ENCODE assay signal across 28 mouse cellular contexts in the genomic region with DNA sequence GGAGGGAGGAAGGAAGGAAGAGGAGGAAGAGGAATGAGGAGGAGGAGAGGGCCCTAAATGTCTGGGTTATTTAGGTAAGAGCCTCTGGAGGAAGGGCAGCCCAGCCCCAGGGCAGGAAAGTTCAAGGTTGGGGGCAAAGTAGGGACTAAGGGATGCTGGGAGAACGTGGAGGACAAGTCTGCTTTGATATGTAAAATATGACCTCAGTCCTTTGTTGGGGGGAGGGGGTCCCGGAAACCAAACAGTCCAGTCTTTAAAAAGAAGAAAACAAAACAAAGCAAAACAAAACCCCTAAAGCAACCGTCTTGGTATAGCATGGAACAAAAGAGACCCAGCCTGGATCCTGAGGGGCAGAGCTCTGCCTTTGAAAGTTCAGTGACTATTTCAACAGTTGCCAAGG. TPM values are rescaled to one million over a fixed set of nuclear protein-coding genes. Genes with fewer than 3 reads are reported as not detected.
DNase-seq lines count a peak whose midpoint lies in the region; ATAC-seq and TF ChIP-seq lines count a peak whose summit lies in the region.
"Had no signal": no experiment of that assay in that cellular context is flagged by ENCODE, and none has a peak within 500 bp of the region (broad histone marks: within the 10 kb centered on the region; RNA-seq: fewer than 3 reads in every experiment).

No protein-coding gene starts in this region.

- intact Hi-C loops in gastrocnemius, adult 2 months (cut with DNase I) = no loop called here

- H3K9ac ChIP-seq in midbrain, postnatal 0 days (replicated peaks; ENCODE audit: low read length, poor library complexity, severe bottlenecking) = no peak overlapping the region
- H3K9ac ChIP-seq in ES-E14 (ENCODE audit: insufficient read depth, low read depth, low read length, poor library complexity, severe bottlenecking) = peak overlapping the region; percentile 62
- H3K9ac ChIP-seq: heart, embryonic 12.5 days; hindbrain, embryonic 15.5 days; liver, embryonic 15.5 days; lung, embryonic 14.5 days; neural tube, embryonic 13.5 days had no signal

- TF ChIP-seq CTCF in gastrocnemius, adult 2 months (IDR thresholded peaks at IDR 0.05) = no peak
- TF ChIP-seq CTCF in midbrain, postnatal 0 days (IDR thresholded peaks at IDR 0.05) = no peak

- H3K4me3 ChIP-seq in gastrocnemius, adult 2 months = no peak overlapping the region
- H3K4me3 ChIP-seq in midbrain, embryonic 10.5 days = no peak overlapping the region
- no peak overlapping the region for H3K4me3 ChIP-seq in midbrain, postnatal 0 days (ENCODE audit: low read depth, low read length)
- 0 out of 4 replicates have a peak overlapping the region, but pooled peaks of 1 of the 2 experiments have one; percentile 31 for H3K4me3 ChIP-seq in ES-E14 (ENCODE audit: insufficient read depth in 1 of 2, low read depth in 1 of 2, low read length in 2 of 2, poor library complexity in 1 of 2, severe bottlenecking in 1 of 2)
- H3K4me3 ChIP-seq in embryonic facial prominence, embryonic 10.5 days = no peak overlapping the region
- H3K4me3 ChIP-seq: heart, adult 2 months; heart, embryonic 12.5 days; hindbrain, embryonic 15.5 days; liver, embryonic 15.5 days; neural tube, embryonic 13.5 days had no signal

- WGBS in midbrain, embryonic 10.5 days = 10% methylated on average over 3 of the region's 3 CpGs
- 10% methylated on average over 3 of the region's 3 CpGs for WGBS in midbrain, postnatal 0 days
- 13% methylated on average over 3 of the region's 3 CpGs for WGBS in embryonic facial prominence, embryonic 10.5 days

- peak overlapping the region; percentile 5; the same call in 1 of the 2 replicates for H3K27ac ChIP-seq in gastrocnemius, adult 2 months
- H3K27ac ChIP-seq in midbrain, embryonic 10.5 days (replicated peaks) = peak overlapping the region; percentile 75
- H3K27ac ChIP-seq in midbrain, postnatal 0 days (ENCODE audit: low read depth, low read length) = no peak overlapping the region
- peak overlapping the region; percentile 96; the same call in 1 of the 2 replicates for H3K27ac ChIP-seq in ES-E14 (ENCODE audit: insufficient read depth, low read depth, low read length, poor library complexity, severe bottlenecking)
- H3K27ac ChIP-seq in embryonic facial prominence, embryonic 10.5 days (replicated peaks) = peak overlapping the region; percentile 44
- H3K27ac ChIP-seq: heart, adult 2 months; hindbrain, embryonic 15.5 days; kidney, postnatal 0 days; liver, embryonic 15.5 days; neural tube, embryonic 13.5 days had no signal

- H3K4me1 ChIP-seq in midbrain, embryonic 10.5 days = peaks cover 43% of the 10 kb centered on the region
- H3K4me1 ChIP-seq in midbrain, postnatal 0 days (ENCODE audit: insufficient read depth, low read length) = no peaks in the 10 kb centered on the region
- peaks cover 12 to 39% of the 10 kb centered on the region in 2 experiments; a peak in 3 of 4 replicates for H3K4me1 ChIP-seq in ES-E14 (ENCODE audit: control insufficient read depth in 2 of 2, insufficient read depth in 2 of 2, low read length in 2 of 2, poor library complexity in 1 of 2)
- peaks cover 35% of the 10 kb centered on the region for H3K4me1 ChIP-seq in embryonic facial prominence, embryonic 10.5 days

- in situ Hi-C loops in ES-E14 (cut with MboI; ENCODE audit: low sequenced_read_pairs in 2 of 2, unreplicated experiment in 2 of 2) = no loop called here

- no peak for ATAC-seq in midbrain, postnatal 0 days (ENCODE audit: low FRiP score)
- ATAC-seq: activated CD4-positive, CD25-positive, alpha-beta regulatory T cell, adult 4 months; CD4-positive, CD25-positive, alpha-beta regulatory T cell, adult 4 months; forebrain, embryonic 14.5 days; Patski had no signal

- H3K27me3 ChIP-seq in midbrain, embryonic 10.5 days (ENCODE audit: low read depth, poor library complexity, severe bottlenecking) = peaks cover 6% of the 10 kb centered on the region
- no peaks in the 10 kb centered on the region for H3K27me3 ChIP-seq in midbrain, postnatal 0 days (ENCODE audit: insufficient read depth, low read length)
- peaks cover 4% of the 10 kb centered on the region; the same call in 1 of the 2 replicates for H3K27me3 ChIP-seq in embryonic facial prominence, embryonic 10.5 days (replicated peaks; ENCODE audit: low read depth, poor library complexity, severe bottlenecking)
- H3K27me3 ChIP-seq: hindbrain, embryonic 15.5 days; neural tube, embryonic 13.5 days; Patski had no signal

- H3K9me3 ChIP-seq in midbrain, embryonic 10.5 days (replicated peaks) = no peaks in the 10 kb centered on the region
- no peaks in the 10 kb centered on the region for H3K9me3 ChIP-seq in midbrain, postnatal 0 days (ENCODE audit: low read length)
- H3K9me3 ChIP-seq in ES-E14 (ENCODE audit: control insufficient read depth, insufficient read depth, low read depth, low read length) = no peaks in the 10 kb centered on the region
- H3K9me3 ChIP-seq in embryonic facial prominence, embryonic 10.5 days = no peaks in the 10 kb centered on the region
- H3K9me3 ChIP-seq: heart, embryonic 12.5 days; hindbrain, embryonic 15.5 days; liver, embryonic 15.5 days; neural tube, embryonic 13.5 days had no signal

- no peak overlapping the region for H3K4me2 ChIP-seq in midbrain, postnatal 0 days (ENCODE audit: low read depth, low read length, poor library complexity, severe bottlenecking)
- H3K4me2 ChIP-seq: heart, embryonic 12.5 days; hindbrain, embryonic 15.5 days; liver, embryonic 15.5 days; lung, embryonic 14.5 days; neural tube, embryonic 13.5 days had no signal

- DNase-seq in gastrocnemius, adult 2 months = no peak
- DNase-seq in gastrocnemius, postnatal 4 days (ENCODE audit: low spot score in 2 of 2) = no peak
- no peak for DNase-seq in midbrain, embryonic 10.5 days (ENCODE audit: low spot score)
- DNase-seq in midbrain, postnatal 0 days (ENCODE audit: low spot score) = no peak
- DNase-seq in ES-E14 (ENCODE audit: low read depth, low spot score) = peak; percentile 88
- DNase-seq in embryonic facial prominence, embryonic 10.5 days (ENCODE audit: low spot score) = no peak
- no peak for DNase-seq in right cerebral cortex, adult 2 months (ENCODE audit: low spot score in 2 of 2)
- DNase-seq: adrenal gland, postnatal 25 days; cerebellum, adult 18-20 months; cerebellum, postnatal 10 days; gastrocnemius, postnatal 25 days; heart, adult 2 months; kidney, adult 8-10 months; kidney, postnatal 4 days; layer of hippocampus, postnatal 36 days; lung, embryonic 14.5 days; lung, postnatal 14 days; right cerebral cortex, postnatal 25 days; thymus, postnatal 25 days had no signal

- H3K36me3 ChIP-seq in midbrain, embryonic 10.5 days = no peaks in the 10 kb centered on the region
- H3K36me3 ChIP-seq in midbrain, postnatal 0 days (ENCODE audit: insufficient read depth, low read length) = no peaks in the 10 kb centered on the region
- no peaks in the 10 kb centered on the region for H3K36me3 ChIP-seq in ES-E14 (ENCODE audit: control insufficient read depth, insufficient read depth, low read length, poor library complexity, severe bottlenecking)
- H3K36me3 ChIP-seq in embryonic facial prominence, embryonic 10.5 days (replicated peaks) = no peaks in the 10 kb centered on the region
- H3K36me3 ChIP-seq: heart, embryonic 12.5 days; hindbrain, embryonic 15.5 days; liver, embryonic 15.5 days; neural tube, embryonic 13.5 days had no signal

TF ChIP-seq in ES-E14, 5 proteins besides CTCF, POLR2A, EP300 and RAD21:
- peak; percentile 39; the same call in 1 of the 2 replicates for TF ChIP-seq CHD2 (IDR thresholded peaks at IDR 0.05; ENCODE audit: low read depth, low read length)
- no peak for TF ChIP-seq ZC3H11A (IDR thresholded peaks at IDR 0.05; ENCODE audit: borderline replicate concordance, low read depth, low read length)
- TF ChIP-seq HCFC1 (IDR thresholded peaks at IDR 0.05; ENCODE audit: borderline replicate concordance, insufficient read depth, low read length) = peak; percentile 40; the same call in 1 of the 2 replicates
- TF ChIP-seq ZNF384 (IDR thresholded peaks at IDR 0.05; ENCODE audit: low read depth, low read length) = no peak
- no peak for TF ChIP-seq MAFK (IDR thresholded peaks at IDR 0.05; ENCODE audit: insufficient read depth, low read depth, low read length)

RNA-seq across cellular contexts. Expression of a gene that starts 24.4 kb away (rescaled TPM):
- 10 to 100 TPM; 58.2 to 76.0 TPM for total RNA-seq in gastrocnemius, adult 2 months (2021)
- total RNA-seq in gastrocnemius, postnatal 4 days (2021) = 10 to 100 TPM; 42.2 to 43.2 TPM
- 163 and 169 TPM in 2 replicates for polyA plus RNA-seq in midbrain, embryonic 10.5 days (2016; fragmentation: Nextera tagmentation; extraction: Ambion mirVana)
- total RNA-seq in midbrain, postnatal 0 days (2014; rRNA removed) = 83.2 and 86.4 TPM in 2 replicates
- 56.7 and 61.7 TPM in 2 replicates for polyA plus RNA-seq in midbrain, postnatal 0 days (2015; fragmentation: Nextera tagmentation; extraction: Ambion mirVana)
- total RNA-seq in ES-E14 (2012; rRNA removed) = 107 and 167 TPM in 2 replicates
- 169 and 177 TPM in 2 replicates for polyA plus RNA-seq in embryonic facial prominence, embryonic 10.5 days (2016; fragmentation: Nextera tagmentation; extraction: Ambion mirVana)

RNA-seq across cellular contexts. Expression of a gene that starts 45.4 kb away (rescaled TPM):
- total RNA-seq in gastrocnemius, adult 2 months (2021) = 10 to 100 TPM; 31.7 to 37.5 TPM
- total RNA-seq in gastrocnemius, postnatal 4 days (2021) = 10 to 100 TPM; 28.6 to 31.6 TPM
- 60.7 and 61.1 TPM in 2 replicates for polyA plus RNA-seq in midbrain, embryonic 10.5 days (2016; fragmentation: Nextera tagmentation; extraction: Ambion mirVana)
- 40.8 and 44.0 TPM in 2 replicates for total RNA-seq in midbrain, postnatal 0 days (2014; rRNA removed)
- polyA plus RNA-seq in midbrain, postnatal 0 days (2015; fragmentation: Nextera tagmentation; extraction: Ambion mirVana) = 24.1 and 26.5 TPM in 2 replicates
- total RNA-seq in ES-E14 (2012; rRNA removed) = 46.9 and 47.7 TPM in 2 replicates
- 54.6 and 56.3 TPM in 2 replicates for polyA plus RNA-seq in embryonic facial prominence, embryonic 10.5 days (2016; fragmentation: Nextera tagmentation; extraction: Ambion mirVana)

RNA-seq across cellular contexts. Expression of a gene that starts 57.1 kb away (rescaled TPM):
- total RNA-seq in gastrocnemius, adult 2 months (2021) = 1 to 10 TPM in 1 of 2 experiments, under 1 TPM in 1; 0.59 to 2.5 TPM
- total RNA-seq in gastrocnemius, postnatal 4 days (2021) = 1 to 10 TPM; 1.8 to 2.1 TPM
- polyA plus RNA-seq in midbrain, embryonic 10.5 days (2016; fragmentation: Nextera tagmentation; extraction: Ambion mirVana) = 0.15 and 0.20 TPM in 2 replicates
- 1.9 and 2.0 TPM in 2 replicates for total RNA-seq in midbrain, postnatal 0 days (2014; rRNA removed)
- 0.17 and 0.23 TPM in 2 replicates for polyA plus RNA-seq in midbrain, postnatal 0 days (2015; fragmentation: Nextera tagmentation; extraction: Ambion mirVana)
- total RNA-seq in ES-E14 (2012; rRNA removed) = 8.9 and 9.3 TPM in 2 replicates
- polyA plus RNA-seq in embryonic facial prominence, embryonic 10.5 days (2016; fragmentation: Nextera tagmentation; extraction: Ambion mirVana) = 0.52 and 0.57 TPM in 2 replicates
